Mouse (Mus musculus) thymus, adult 2 months (tissue): ENCODE measurements around the gene Aktip.

Source experiments
- CTCF ChIP-seq: fragments of 200-500 bp; IDR thresholded peaks from 2 replicates; pipeline ENCODE4 v1.5.1; 2012; ENCODE audit warnings: mild to moderate bottlenecking, control low read depth, low read length, moderate library complexity, borderline replicate concordance; ENCODE audit not compliant: control insufficient read depth, poor library complexity, insufficient read depth; ENCODE audit errors: extremely low read depth
- POLR2A ChIP-seq: fragments of 200-500 bp; IDR thresholded peaks from 2 replicates; pipeline ENCODE4 v1.6.1; 2012; ENCODE audit warnings: mild to moderate bottlenecking, low read length, control low read depth, moderate library complexity; ENCODE audit not compliant: control insufficient read depth, poor library complexity, insufficient read depth; ENCODE audit errors: extremely low read depth

DNA sequence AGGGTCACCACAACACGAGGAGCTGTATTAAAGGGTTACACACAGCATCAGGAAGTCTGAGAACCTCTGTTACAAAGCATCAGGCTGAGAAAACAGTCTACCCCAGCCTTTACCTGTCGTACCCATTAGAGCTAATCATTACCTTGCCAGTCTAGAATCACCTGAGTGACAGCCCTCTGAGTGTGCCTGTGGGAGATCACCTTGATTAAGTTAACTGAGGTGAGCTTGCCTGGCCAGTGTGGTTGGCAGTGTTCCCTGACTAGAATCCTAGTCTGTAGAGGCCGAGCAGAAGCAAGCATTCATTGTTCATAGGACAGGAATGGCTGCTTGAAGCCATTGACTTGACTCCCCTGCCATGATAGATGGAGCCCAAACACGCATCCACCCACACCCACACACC is 58.9 kb downstream of the Aktip start:
- TF ChIP-seq CTCF = no peak
- no peak for TF ChIP-seq POLR2A
